Mouse (Mus musculus): ENCODE measurements around the gene Sval3.

The Sval3 gene

GRCm38 (mm10) chr6:41967840-41968239 is at the start of gene Sval3:
Gene Sval3, plus strand, starts transcription at chr6:41968140.
- DNase-seq, result no peak

DNA sequence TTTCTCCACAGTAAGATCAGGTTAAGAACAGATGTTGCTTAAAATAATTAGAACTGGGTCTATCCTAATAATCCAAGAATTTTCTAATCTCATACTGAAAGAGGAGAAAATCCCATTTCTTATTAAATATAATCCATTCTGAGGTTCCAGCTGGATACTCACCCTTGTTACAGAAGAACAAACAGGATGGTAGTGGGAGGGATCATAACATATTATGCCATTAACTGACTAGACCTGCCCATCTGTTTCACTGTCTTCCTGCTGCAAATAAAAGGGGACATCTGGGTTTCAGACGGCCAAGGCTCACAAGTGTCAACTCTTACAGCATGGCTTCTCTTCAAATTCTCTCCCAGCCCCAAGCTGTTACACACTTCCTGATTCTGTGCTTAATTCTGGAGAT is 16.6 kb upstream of the Sval3 start, which contains the start of gene Sval1:
TSS of gene Sval1 (plus strand) at position 301 of the 400 bp plus-strand sequence.
- no peak for DNase-seq

Data from cerebellum, postnatal 36 days (tissue).